Mouse (Mus musculus) forebrain, embryonic 11.5 days (tissue): Measurements from ENCODE around the gene Serpinb6a. TPM values are rescaled to one million over a fixed set of nuclear protein-coding genes. Genes with fewer than 3 reads are reported as not detected.

Experiments used
- ATAC-seq: fragments of 200-750 bp; cut with Nextera tagmentation; replicated peaks from 2 replicates; pipeline ENCODE4 v1.8.0; 2017; ENCODE audit warnings: moderate TSS enrichment; ENCODE audit not compliant: low FRiP score
- DNase-seq: peaks from one replicate; pipeline ENCODE4 v3.0.0-alpha.2; 2017; ENCODE audit warnings: low spot score
- H3K27ac ChIP-seq: fragments of 300-500 bp; sonication (generic); 2 replicates; pipeline ENCODE4 v1.5.1; 2014; ENCODE audit warnings: low read depth, low read length
- H3K27me3 ChIP-seq: fragments of 300-500 bp; sonication (generic); 2 replicates; pipeline ENCODE4 v1.6.1; 2014; ENCODE audit warnings: mild to moderate bottlenecking, low read length, mixed read lengths; ENCODE audit not compliant: control insufficient read depth, insufficient read depth
- H3K36me3 ChIP-seq: fragments of 300-500 bp; sonication (generic); 2 replicates; pipeline ENCODE4 v1.6.1; 2014; ENCODE audit warnings: mild to moderate bottlenecking, low read length, moderate library complexity, mixed read lengths; ENCODE audit not compliant: control insufficient read depth, insufficient read depth
- H3K4me1 ChIP-seq: fragments of 300-500 bp; sonication (generic); replicated peaks from 2 replicates; pipeline ENCODE4 v1.6.1; 2014; ENCODE audit warnings: low read length, mixed read lengths; ENCODE audit not compliant: control insufficient read depth, insufficient read depth
- H3K4me2 ChIP-seq: fragments of 300-500 bp; sonication (generic); 2 replicates; pipeline ENCODE4 v1.6.1; 2014; ENCODE audit warnings: low read depth, mild to moderate bottlenecking, low read length, moderate library complexity, mixed read lengths; ENCODE audit not compliant: severe bottlenecking
- H3K4me3 ChIP-seq: fragments of 300-500 bp; sonication (generic); 2 replicates; pipeline ENCODE4 v1.5.1; 2014; ENCODE audit warnings: low read depth, low read length
- H3K9ac ChIP-seq: fragments of 300-500 bp; sonication (generic); 2 replicates; pipeline ENCODE4 v1.6.1; 2014; ENCODE audit warnings: low read length
- H3K9me3 ChIP-seq: fragments of 300-500 bp; sonication (generic); 2 replicates; pipeline ENCODE4 v1.6.1; 2016; ENCODE audit warnings: low read length, mixed read lengths; ENCODE audit not compliant: control insufficient read depth
- WGBS: fragments of 180-500 bp; shearing (Covaris S2); extraction: QIAGEN DNeasy Blood & Tissue Kit; methylation state at CpG from one replicate; pipeline ENCODE4 v1.1.7; 2014; 5-methylcytosine and 5-hydroxymethylcytosine counted together
- polyA plus RNA-seq: library from polyadenylated mRNA; unstranded; fragments of >200 nt; fragmentation: Nextera tagmentation; extraction: Ambion mirVana; gene quantifications from 2 replicates; pipeline ENCODE4 v1.2.1, GENCODE M21; 2014

Gene Serpinb6a
- polyA plus RNA-seq, 1 experiment from 2014 or later = 31.8 TPM

GRCm38 (mm10) chr13:33905176-33905954, 97.2 kb downstream of the Serpinb6a start, which contains the start of gene Serpinb6c:
Gene Serpinb6c (minus strand): TSS chr13:33905708.
- Histone ChIP-seq H3K4me2 (no peak within 1 kb of the TSS), H3K27ac (no peak within 1 kb of the TSS), H3K9me3 (no peaks in the 10 kb centered on the region), H3K4me1 (no peaks in the 10 kb centered on the region), H3K27me3 (no peaks in the 10 kb centered on the region), H3K4me3 (no peak within 1 kb of the TSS), H3K36me3 (no peaks in the 10 kb centered on the region), H3K9ac (no peak within 1 kb of the TSS)
- ATAC-seq (no peak), DNase-seq (no peak)
- 74% methylated on average over 18 of the region's 18 CpGs for WGBS

- no peak overlapping the region for H3K4me2 ChIP-seq
- no peaks in the 10 kb centered on the region for H3K36me3 ChIP-seq
- WGBS = 91% methylated on average over 2 of the region's 2 CpGs
- H3K4me3 ChIP-seq = no peak overlapping the region
- H3K27me3 ChIP-seq = no peaks in the 10 kb centered on the region
- no peak overlapping the region for H3K9ac ChIP-seq
- H3K27ac ChIP-seq = no peak overlapping the region
- H3K9me3 ChIP-seq = no peaks in the 10 kb centered on the region
- no peaks in the 10 kb centered on the region for H3K4me1 ChIP-seq
- DNase-seq (no peak), ATAC-seq (no peak)
Measured at GRCm38 (mm10) chr13:33903290-33903689, 99.3 kb downstream of the Serpinb6a start.

DNA sequence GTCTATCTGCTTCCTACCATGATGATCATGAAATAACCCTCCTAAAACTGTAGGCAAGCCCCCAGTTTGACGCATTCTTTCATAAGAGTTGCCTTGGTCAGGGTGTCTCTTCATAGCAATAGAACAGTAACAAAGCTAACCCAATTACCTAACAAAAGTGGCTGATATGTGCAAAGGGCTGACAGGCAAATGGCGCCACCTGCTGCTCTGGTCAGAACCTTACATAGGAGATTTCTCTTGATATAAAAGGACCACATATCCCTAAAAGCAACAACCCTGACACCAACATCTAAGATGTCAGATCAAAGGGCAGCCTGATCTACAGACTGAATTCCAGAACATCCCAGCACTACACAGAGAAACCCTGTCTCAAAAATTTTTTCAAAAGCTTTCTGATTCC, 108.4 kb downstream of the Serpinb6a start:
- H3K36me3 ChIP-seq = no peaks in the 10 kb centered on the region
- no peak overlapping the region for H3K4me3 ChIP-seq
- H3K27me3 ChIP-seq = no peaks in the 10 kb centered on the region
- 38% methylated on average over 2 of the region's 2 CpGs for WGBS
- DNase-seq (peak; percentile 61), ATAC-seq (no peak)
- no peak overlapping the region for H3K9ac ChIP-seq
- no peak overlapping the region for H3K4me2 ChIP-seq
- no peak overlapping the region for H3K27ac ChIP-seq
- H3K9me3 ChIP-seq = no peaks in the 10 kb centered on the region
- H3K4me1 ChIP-seq = no peaks in the 10 kb centered on the region

Other genes starting within 250 kb of the Serpinb6a start
- gene Serpinb6e, start 159.4 kb downstream of the Serpinb6a start, polyA plus RNA-seq = not detected in 2 replicates
- 0.29 TPM in 1 of 2 replicates, not detected in the other for gene Serpinb6c, start 97.1 kb downstream of the Serpinb6a start, polyA plus RNA-seq
- gene Nqo2, start 38.1 kb downstream of the Serpinb6a start, polyA plus RNA-seq = 16.1 and 16.7 TPM in 2 replicates
- gene Ripk1, start 431 bp downstream of the Serpinb6a start, polyA plus RNA-seq = 9.8 and 11.3 TPM in 2 replicates
- 33.3 and 33.8 TPM in 2 replicates for gene Bphl, start 34.8 kb upstream of the Serpinb6a start, polyA plus RNA-seq
- gene Tubb2a, start 75.2 kb upstream of the Serpinb6a start, polyA plus RNA-seq = 185 and 229 TPM in 2 replicates
- 232 and 287 TPM in 2 replicates for gene Tubb2b, start 127.7 kb upstream of the Serpinb6a start, polyA plus RNA-seq
- 114 and 123 TPM in 2 replicates for gene Psmg4, start 160.2 kb upstream of the Serpinb6a start, polyA plus RNA-seq